Mouse (Mus musculus) left cerebral cortex, postnatal 14 days (tissue): Measurements from ENCODE around the gene Gli1. TPM values are rescaled to one million over a fixed set of nuclear protein-coding genes. Genes with fewer than 3 reads are reported as not detected.
A peak's percentile ranks its signal among the peaks of the same experiment; 100 is the strongest.

Experiments
- DNase-seq, 2 experiments: peaks; one replicate each; pipeline ENCODE4 v3.0.0; 2021 to 2022; ENCODE audit warnings: low spot score in 2 of 2, mixed read lengths in 1 of 2
- intact Hi-C: fragments of 180-260 bp; cut with DNase I; formaldehyde crosslinking; loops from one replicate; pipeline ENCODE4 v1.15.1; 2025
- total RNA-seq, 2 experiments: library from RNA; stranded (reverse); gene quantifications; 2 replicates each; pipeline ENCODE4 v1.2.3; 2021

The Gli1 gene
- total RNA-seq, 2 experiments from 2014 or later: 1.6 to 1.9 TPM

GRCm38 (mm10) chr10:127350594-127351284 is 9.0 kb upstream of the Gli1 start:
- peak; percentile 63 to 80 for DNase-seq
- intact Hi-C loops: loop anchor here (2.0 kb wide), 1 partner anchor 70 kb away; no protein-coding TSS in a partner anchor

- intact Hi-C loops: loop anchor here (2.0 kb wide), 1 partner anchor 71 kb away; no protein-coding TSS in a partner anchor
- peak; percentile 53 for DNase-seq
Measured at GRCm38 (mm10) chr10:127349810-127350209, 8.0 kb upstream of the Gli1 start.

GRCm38 (mm10) chr10:127348957-127349356 is 7.2 kb upstream of the Gli1 start:
- intact Hi-C loops: no loop called here
- DNase-seq: no peak

DNA sequence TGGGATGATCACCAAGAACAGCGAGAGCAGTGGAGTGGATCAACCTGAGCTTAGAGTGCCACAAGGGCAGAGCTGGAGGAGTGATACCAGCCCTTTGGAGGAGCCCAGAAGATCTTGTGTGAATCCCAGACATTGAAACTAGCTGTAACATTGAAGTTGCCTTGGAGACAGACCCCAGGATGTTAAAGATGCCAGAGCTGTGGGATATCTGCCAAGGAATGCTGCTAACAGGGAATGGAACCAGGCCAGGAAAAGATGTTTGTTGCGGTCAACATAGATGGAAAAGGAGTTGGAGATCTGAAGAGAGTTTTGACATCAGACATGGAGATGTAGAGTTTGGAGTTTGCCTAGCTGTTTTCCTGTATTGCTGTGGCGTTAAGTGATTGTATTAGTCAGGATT is 4.4 kb upstream of the Gli1 start:
- intact Hi-C loops: no loop called here
- no peak for DNase-seq

GRCm38 (mm10) chr10:127343029-127343428 is 1.3 kb upstream of the Gli1 start:
- DNase-seq: no peak
- intact Hi-C loops: no loop called here

GRCm38 (mm10) chr10:127341360-127341690 is 449 bp downstream of the Gli1 start:
- DNase-seq: no peak
- intact Hi-C loops: no loop called here

DNA sequence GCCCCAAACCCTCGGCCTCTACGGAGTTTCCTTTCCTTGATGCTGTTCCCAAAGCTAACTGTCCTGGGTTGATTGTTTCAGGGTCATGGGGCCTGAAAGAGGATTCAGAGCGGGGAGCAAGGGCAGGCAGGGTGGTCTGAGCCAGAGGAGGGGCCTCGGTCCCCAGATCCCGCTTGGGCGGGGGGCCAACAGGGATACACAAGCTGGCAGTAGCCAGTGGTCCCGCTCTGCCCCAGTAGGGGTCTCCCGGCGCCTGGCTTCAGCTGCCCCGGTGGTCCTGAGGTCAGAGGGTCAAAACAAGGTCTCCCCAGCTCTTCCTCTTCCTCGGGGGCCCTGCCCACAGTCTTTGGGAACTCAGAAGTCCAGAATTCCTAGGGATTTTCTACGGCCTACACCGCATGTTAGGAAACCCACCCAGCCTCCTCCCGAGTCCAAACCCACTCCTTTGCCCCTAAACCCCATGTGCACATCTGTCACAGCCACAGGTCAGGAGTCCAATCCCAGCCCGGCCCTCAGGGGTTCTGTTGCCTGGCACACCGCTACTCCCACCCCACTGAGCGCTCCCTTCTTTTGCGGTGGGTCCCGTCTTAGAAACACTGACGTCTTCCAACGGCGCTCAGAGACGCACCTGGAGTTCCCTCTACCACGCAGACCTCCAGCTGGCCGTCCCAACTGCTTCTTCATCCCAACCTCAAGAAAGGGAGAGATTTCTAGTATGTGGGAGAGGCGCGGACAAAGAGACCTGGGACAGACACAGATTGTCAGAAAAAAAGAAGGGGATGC is 1.0 kb downstream of the Gli1 start:
- no peak for DNase-seq
- intact Hi-C loops: no loop called here

GRCm38 (mm10) chr10:127339683-127340576 is 1.8 kb downstream of the Gli1 start:
- DNase-seq: no peak
- intact Hi-C loops: loop anchor here (5.0 kb wide), 1 partner anchor 197 kb away; no protein-coding TSS in a partner anchor

DNA sequence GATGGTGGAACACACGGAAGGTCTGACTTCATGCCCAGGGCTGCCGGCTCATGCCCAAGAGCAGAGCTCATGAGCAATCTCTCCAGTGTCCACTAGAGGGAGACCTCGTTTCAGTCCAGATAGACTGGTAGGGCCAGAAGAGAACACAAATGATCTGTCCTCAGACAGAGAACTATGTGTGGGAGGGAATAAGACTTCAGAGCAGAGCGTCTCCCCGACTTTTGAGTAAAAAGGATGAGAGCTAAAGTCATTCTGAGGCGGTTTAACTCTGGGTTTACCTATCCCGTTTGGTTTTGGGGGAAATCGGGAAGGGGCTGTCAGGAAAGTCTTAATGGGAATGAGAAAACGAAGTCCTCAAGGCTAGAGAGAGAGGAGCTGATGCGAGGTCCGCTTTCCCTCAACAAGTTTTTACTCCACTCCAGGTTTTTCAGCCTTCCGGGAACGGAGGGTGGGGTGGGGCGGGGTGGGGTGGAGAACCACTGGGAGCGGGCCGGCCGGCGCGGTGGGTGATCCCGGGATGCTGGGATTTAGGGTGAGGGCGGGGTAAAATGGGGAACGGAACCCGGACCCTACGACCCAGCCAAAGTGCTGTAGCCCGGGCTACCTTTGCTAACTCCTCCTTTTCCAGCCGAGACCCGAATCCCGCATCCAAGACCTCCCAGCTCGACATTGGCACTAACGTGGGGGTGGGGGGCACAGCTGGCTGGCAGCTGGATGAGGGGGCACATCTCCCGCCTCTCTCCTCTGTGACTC is 2.7 kb downstream of the Gli1 start:
- DNase-seq: peak; percentile 93 to 94
- intact Hi-C loops: loop anchor here (5.0 kb wide), 1 partner anchor 198 kb away; no protein-coding TSS in a partner anchor

DNA sequence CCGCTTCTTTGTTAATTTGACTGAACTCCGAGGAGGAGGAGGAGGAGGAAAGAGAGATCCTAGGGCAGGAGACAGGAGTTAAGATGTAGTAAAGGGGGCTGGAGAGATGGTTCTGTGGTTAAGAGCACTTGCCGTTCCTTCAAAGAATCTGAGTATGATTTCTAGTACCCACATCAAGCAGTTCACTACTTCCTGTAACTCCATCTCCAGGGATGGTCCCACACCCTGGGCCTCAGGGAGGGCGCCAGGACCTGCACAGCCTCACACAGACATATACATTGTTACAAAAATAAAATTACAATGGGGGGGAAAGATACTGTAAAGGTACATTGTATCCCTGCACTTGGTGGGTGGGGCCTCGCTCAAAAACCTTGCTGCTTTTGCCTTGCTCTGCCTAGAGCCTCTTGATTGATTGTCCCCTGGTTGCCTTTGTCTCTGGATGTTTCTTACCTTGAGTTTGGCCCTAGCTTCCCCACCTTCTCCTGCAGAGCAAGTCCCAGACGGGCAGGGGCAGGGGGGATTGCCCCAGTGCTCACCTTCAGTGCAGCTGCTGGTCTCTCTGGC is 4.2 kb downstream of the Gli1 start:
- no peak for DNase-seq
- intact Hi-C loops: loop anchor here (5.0 kb wide), 1 partner anchor 200 kb away; no protein-coding TSS in a partner anchor

GRCm38 (mm10) chr10:127336952-127337351 is 4.8 kb downstream of the Gli1 start:
- no peak for DNase-seq
- intact Hi-C loops: loop anchor here (5.0 kb wide), 1 partner anchor 200 kb away; no protein-coding TSS in a partner anchor

DNA sequence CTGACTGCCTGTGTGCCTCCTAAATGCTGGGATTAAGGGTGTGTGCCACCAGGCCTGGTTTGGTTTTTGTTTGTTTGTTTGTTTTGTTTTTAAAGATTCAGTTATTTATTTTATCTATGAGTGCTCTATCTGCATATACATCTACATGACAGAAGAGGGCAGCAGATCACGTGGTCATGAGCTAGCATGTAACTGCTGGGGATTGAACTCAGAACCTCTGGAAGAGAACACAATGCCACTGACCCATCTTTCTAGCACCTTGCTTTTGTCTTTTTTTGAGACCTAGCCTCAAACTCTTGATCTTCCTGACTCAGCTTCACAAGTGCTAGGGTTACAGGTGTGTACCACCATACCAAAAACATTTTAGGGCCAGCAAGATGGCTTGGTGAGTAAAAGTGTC is 6.5 kb downstream of the Gli1 start:
- no peak for DNase-seq
- intact Hi-C loops: loop anchor here (5.0 kb wide), 1 partner anchor 202 kb away; no protein-coding TSS in a partner anchor

- DNase-seq: no peak
- intact Hi-C loops: no loop called here
Measured at GRCm38 (mm10) chr10:127333152-127333551, 8.6 kb downstream of the Gli1 start.

DNA sequence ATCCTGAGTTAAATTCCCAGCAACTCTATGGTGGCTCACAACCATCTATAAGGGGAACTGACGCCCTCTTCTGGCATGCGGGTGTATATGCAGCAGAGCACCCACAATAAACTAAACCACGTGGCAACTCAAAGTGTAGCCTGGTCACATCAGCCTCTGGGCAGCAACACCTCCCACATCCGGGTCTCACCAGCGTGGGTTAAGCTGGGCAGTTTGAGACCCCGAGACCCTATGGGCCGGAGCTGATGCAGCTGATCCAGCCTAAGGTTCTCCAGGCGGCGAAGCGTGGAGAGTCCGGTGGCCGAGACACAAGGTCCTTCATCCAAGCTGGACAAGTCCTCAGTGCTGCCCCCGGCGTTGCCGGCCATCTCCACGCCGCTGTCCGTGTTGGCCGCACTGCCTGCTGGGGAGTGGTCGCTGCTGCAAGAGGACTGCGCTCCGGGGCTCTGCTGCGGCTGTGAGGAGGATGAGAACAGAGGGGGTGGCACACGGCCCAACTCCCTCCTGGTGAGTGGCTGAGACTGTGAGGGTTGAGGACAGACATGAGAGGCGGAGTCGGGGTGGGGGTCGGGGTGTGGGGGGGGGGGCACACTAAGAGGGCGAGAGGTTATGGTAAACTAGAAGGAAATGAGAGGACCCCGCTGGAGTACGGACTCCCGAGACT is 9.4 kb downstream of the Gli1 start:
- DNase-seq: no peak
- intact Hi-C loops: no loop called here

DNA sequence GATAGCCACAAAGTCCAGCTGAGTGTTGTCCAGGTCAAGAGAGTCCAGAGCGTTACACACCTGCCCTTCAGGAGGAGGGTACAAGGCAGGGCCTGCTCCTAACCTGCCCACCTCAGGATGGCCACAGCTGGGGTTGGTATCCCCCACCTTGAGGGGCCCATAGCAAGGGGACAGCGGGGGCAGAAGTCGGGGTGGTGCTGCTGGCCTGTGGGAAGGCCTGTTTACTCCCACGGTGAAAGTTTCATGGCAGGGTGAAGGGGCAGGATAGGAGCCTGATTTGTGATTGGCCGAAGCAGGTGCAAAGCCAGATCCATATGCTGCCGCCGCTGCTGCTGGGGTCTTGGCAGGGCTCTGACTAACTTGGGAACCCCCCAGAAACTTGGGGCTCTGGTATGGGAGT is 11.6 kb downstream of the Gli1 start:
- no peak for DNase-seq
- intact Hi-C loops: no loop called here

GRCm38 (mm10) chr10:127327461-127328145 is 14.2 kb downstream of the Gli1 start:
- no peak for DNase-seq
- intact Hi-C loops: no loop called here

DNA sequence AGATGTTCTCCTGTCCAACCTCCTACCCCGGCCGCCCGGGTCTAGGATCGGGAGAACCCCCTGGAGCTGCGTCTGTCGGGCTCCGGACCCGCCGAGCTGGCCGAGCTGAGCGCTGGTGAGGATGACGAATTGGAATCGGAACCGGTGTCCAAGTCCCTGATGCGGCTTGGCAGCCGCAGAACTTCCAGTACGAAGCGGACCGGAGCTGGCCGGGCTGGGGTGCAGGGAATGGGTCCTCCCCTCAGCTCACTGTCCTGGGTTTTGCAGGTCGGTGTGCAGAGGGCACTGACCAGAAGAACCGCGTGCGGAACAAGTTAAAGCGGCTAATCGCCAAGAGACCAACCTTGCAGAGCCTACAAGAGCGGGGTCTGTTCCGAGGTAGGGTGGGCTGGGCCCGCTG is 14.9 kb downstream of the Gli1 start:
- intact Hi-C loops: no loop called here
- no peak for DNase-seq
